Mouse (Mus musculus) forebrain, embryonic 16.5 days (tissue): Measurements from ENCODE around the gene Styk1. TPM values are rescaled to one million over a fixed set of nuclear protein-coding genes. Genes with fewer than 3 reads are reported as not detected.

Source experiments
- ATAC-seq: fragments of 200-750 bp; cut with Nextera tagmentation; 2 replicates; pipeline ENCODE4 v1.8.0; 2017; ENCODE audit warnings: mild to moderate bottlenecking, moderate library complexity
- H3K27ac ChIP-seq: fragments of 300-500 bp; sonication (generic); 2 replicates; pipeline ENCODE4 v1.5.1; 2014; ENCODE audit warnings: low read length, control low read depth
- H3K27me3 ChIP-seq: fragments of 300-500 bp; sonication (generic); replicated peaks from 2 replicates; pipeline ENCODE4 v1.6.1; 2014; ENCODE audit warnings: low read length; ENCODE audit not compliant: control insufficient read depth, insufficient read depth
- H3K36me3 ChIP-seq: fragments of 300-500 bp; sonication (generic); 2 replicates; pipeline ENCODE4 v1.6.1; 2014; ENCODE audit not compliant: control insufficient read depth, insufficient read depth
- H3K4me1 ChIP-seq: fragments of 300-500 bp; sonication (generic); replicated peaks from 2 replicates; pipeline ENCODE4 v1.6.1; 2014; ENCODE audit warnings: low read length; ENCODE audit not compliant: control insufficient read depth, insufficient read depth
- H3K4me2 ChIP-seq: fragments of 300-500 bp; sonication (generic); 2 replicates; pipeline ENCODE4 v1.6.1; 2014; ENCODE audit warnings: mild to moderate bottlenecking, low read length, control low read depth
- H3K4me3 ChIP-seq: fragments of 300-500 bp; sonication (generic); replicated peaks from 2 replicates; pipeline ENCODE4 v1.5.1; 2014; ENCODE audit warnings: mild to moderate bottlenecking, low read length, control low read depth
- H3K9ac ChIP-seq: fragments of 300-500 bp; sonication (generic); replicated peaks from 2 replicates; pipeline ENCODE4 v1.6.1; 2014; ENCODE audit warnings: low read depth, low read length, control low read depth
- H3K9me3 ChIP-seq: fragments of 300-500 bp; sonication (generic); 2 replicates; pipeline ENCODE4 v1.6.1; 2016; ENCODE audit warnings: low read length; ENCODE audit not compliant: control insufficient read depth
- WGBS: fragments of 180-500 bp; shearing (Covaris S2); extraction: QIAGEN DNeasy Blood & Tissue Kit; methylation state at CpG from one replicate; pipeline ENCODE4 v1.1.7; 2014; 5-methylcytosine and 5-hydroxymethylcytosine counted together
- polyA plus RNA-seq: library from polyadenylated mRNA; unstranded; fragments of >200 nt; fragmentation: Nextera tagmentation; extraction: Ambion mirVana; gene quantifications from 2 replicates; pipeline ENCODE4 v1.2.1, GENCODE M21; 2015

Styk1 gene
- polyA plus RNA-seq, 1 experiment from 2014 or later: 7.1 TPM

- no peak overlapping the region for H3K9ac ChIP-seq
- no peaks in the 10 kb centered on the region for H3K36me3 ChIP-seq
- WGBS: 34% methylated on average over 9 of the region's 9 CpGs
Observed at GRCm38 (mm10) chr6:131386416-131387019, 33.1 kb upstream of the Styk1 start.

GRCm38 (mm10) chr6:131385469-131385868 is 32.1 kb upstream of the Styk1 start:
- H3K4me1 ChIP-seq: peaks cover 32% of the 10 kb centered on the region
- WGBS: 91% methylated on average over 1 of the region's 1 CpGs
- no peak overlapping the region for H3K27ac ChIP-seq

More at GRCm38 (mm10) chr6:131386416-131387019, 33.1 kb upstream of the Styk1 start:
- peak overlapping the region; percentile 86 for H3K4me3 ChIP-seq
- ATAC-seq: no peak
- no peaks in the 10 kb centered on the region for H3K27me3 ChIP-seq
- no peaks in the 10 kb centered on the region for H3K9me3 ChIP-seq
- H3K4me1 ChIP-seq: peaks cover 32% of the 10 kb centered on the region
- peak overlapping the region; percentile 96 for H3K4me2 ChIP-seq
- no peak overlapping the region for H3K27ac ChIP-seq

GRCm38 (mm10) chr6:131383713-131384330 is 30.4 kb upstream of the Styk1 start:
- WGBS: 44% methylated on average over 6 of the region's 6 CpGs
- no peak overlapping the region for H3K27ac ChIP-seq
- H3K9me3 ChIP-seq: no peaks in the 10 kb centered on the region
- no peaks in the 10 kb centered on the region for H3K27me3 ChIP-seq
- H3K9ac ChIP-seq: no peak overlapping the region
- no peak overlapping the region for H3K4me3 ChIP-seq
- H3K4me2 ChIP-seq: no peak overlapping the region
- ATAC-seq: no peak
- no peaks in the 10 kb centered on the region for H3K36me3 ChIP-seq
- H3K4me1 ChIP-seq: peaks cover 30% of the 10 kb centered on the region

More at GRCm38 (mm10) chr6:131385469-131385868, 32.1 kb upstream of the Styk1 start:
- H3K9me3 ChIP-seq: no peaks in the 10 kb centered on the region
- no peaks in the 10 kb centered on the region for H3K36me3 ChIP-seq
- H3K4me2 ChIP-seq: no peak overlapping the region
- no peak overlapping the region for H3K9ac ChIP-seq
- ATAC-seq: no peak
- no peaks in the 10 kb centered on the region for H3K27me3 ChIP-seq
- H3K4me3 ChIP-seq: no peak overlapping the region

- no peak overlapping the region for H3K27ac ChIP-seq
- no peaks in the 10 kb centered on the region for H3K27me3 ChIP-seq
- H3K9ac ChIP-seq: no peak overlapping the region
- no peak overlapping the region for H3K4me2 ChIP-seq
- H3K4me3 ChIP-seq: no peak overlapping the region
- ATAC-seq: no peak
- 20% methylated on average over 3 of the region's 3 CpGs for WGBS
- H3K36me3 ChIP-seq: no peaks in the 10 kb centered on the region; the same call in 1 of the 2 replicates
- no peaks in the 10 kb centered on the region for H3K9me3 ChIP-seq
- H3K4me1 ChIP-seq: peaks cover 27% of the 10 kb centered on the region
Observed at GRCm38 (mm10) chr6:131382984-131383337, 29.6 kb upstream of the Styk1 start.

GRCm38 (mm10) chr6:131382232-131382983 is 29.0 kb upstream of the Styk1 start:
- peaks cover 5% of the 10 kb centered on the region for H3K36me3 ChIP-seq
- ATAC-seq: peak; percentile 29; the same call in 1 of the 2 replicates
- no peak overlapping the region for H3K9ac ChIP-seq
- H3K4me1 ChIP-seq: peaks cover 27% of the 10 kb centered on the region
- H3K27me3 ChIP-seq: no peaks in the 10 kb centered on the region
- WGBS: 24% methylated on average over 14 of the region's 14 CpGs
- no peaks in the 10 kb centered on the region for H3K9me3 ChIP-seq
- no peak overlapping the region for H3K4me3 ChIP-seq
- H3K27ac ChIP-seq: no peak overlapping the region
- H3K4me2 ChIP-seq: no peak overlapping the region

GRCm38 (mm10) chr6:131378858-131379428 is 25.5 kb upstream of the Styk1 start:
- WGBS: 90% methylated on average over 18 of the region's 18 CpGs
- Histone ChIP-seq H3K36me3 (peaks cover 14% of the 10 kb centered on the region), H3K4me3 (no peak overlapping the region), H3K27me3 (no peaks in the 10 kb centered on the region), H3K27ac (no peak overlapping the region), H3K4me2 (no peak overlapping the region), H3K9me3 (no peaks in the 10 kb centered on the region), H3K9ac (no peak overlapping the region), H3K4me1 (peaks cover 12% of the 10 kb centered on the region)
- no peak for ATAC-seq

- 97% methylated on average over 5 of the region's 5 CpGs for whole genome bisulfite sequencing
- Histone ChIP-seq H3K9me3 (no peaks in the 10 kb centered on the region), H3K27me3 (no peaks in the 10 kb centered on the region), H3K4me2 (no peak overlapping the region), H3K4me1 (peaks cover 4% of the 10 kb centered on the region), H3K4me3 (no peak overlapping the region), H3K27ac (no peak overlapping the region), H3K36me3 (peaks cover 14% of the 10 kb centered on the region), H3K9ac (no peak overlapping the region)
- no peak for ATAC-seq
Observed at GRCm38 (mm10) chr6:131377378-131377777, 24.0 kb upstream of the Styk1 start.

GRCm38 (mm10) chr6:131374594-131375340 is 21.4 kb upstream of the Styk1 start:
- H3K4me3 ChIP-seq: no peak overlapping the region
- H3K36me3 ChIP-seq: peaks cover 14% of the 10 kb centered on the region
- no peaks in the 10 kb centered on the region for H3K9me3 ChIP-seq
- H3K9ac ChIP-seq: no peak overlapping the region
- H3K27me3 ChIP-seq: no peaks in the 10 kb centered on the region
- H3K4me1 ChIP-seq: no peaks in the 10 kb centered on the region
- no peak overlapping the region for H3K27ac ChIP-seq
- no peak overlapping the region for H3K4me2 ChIP-seq
- WGBS: 74% methylated on average over 13 of the region's 13 CpGs
- ATAC-seq: peak; percentile 44

- ATAC-seq: no peak
- no peak overlapping the region for H3K27ac ChIP-seq
- no peak overlapping the region for H3K9ac ChIP-seq
- H3K4me1 ChIP-seq: no peaks in the 10 kb centered on the region
- peaks cover 15% of the 10 kb centered on the region for H3K36me3 ChIP-seq
- no peak overlapping the region for H3K4me2 ChIP-seq
- 98% methylated on average over 5 of the region's 5 CpGs for WGBS
- H3K27me3 ChIP-seq: no peaks in the 10 kb centered on the region
- H3K4me3 ChIP-seq: no peak overlapping the region
- H3K9me3 ChIP-seq: no peaks in the 10 kb centered on the region
Observed at GRCm38 (mm10) chr6:131373160-131373559, 19.8 kb upstream of the Styk1 start.
